Mouse (Mus musculus): Measurements from ENCODE around the gene Abraxas2.

The Abraxas2 gene

GRCm38 (mm10) chr7:132898234-132898633 is 39.2 kb downstream of the Abraxas2 start:
- peak; percentile 28 for DNase-seq (ENCODE audit: low spot score)

- DNase-seq (ENCODE audit: low spot score), result no peak
These were observed 42.0 kb downstream of the Abraxas2 start for GRCm38 (mm10) chr7:132900826-132901531.

GRCm38 (mm10) chr7:132903796-132904195 is 44.8 kb downstream of the Abraxas2 start:
- no peak for DNase-seq (ENCODE audit: low spot score)

GRCm38 (mm10) chr7:132921971-132922370 is 62.9 kb downstream of the Abraxas2 start:
- DNase-seq (ENCODE audit: low spot score), result no peak

GRCm38 (mm10) chr7:132925227-132925626 is 66.2 kb downstream of the Abraxas2 start:
- DNase-seq (ENCODE audit: low spot score), result no peak

GRCm38 (mm10) chr7:132927201-132927600 is 68.2 kb downstream of the Abraxas2 start:
- no peak for DNase-seq (ENCODE audit: low spot score)

GRCm38 (mm10) chr7:132930055-132930454 is 71.0 kb downstream of the Abraxas2 start:
- peak; percentile 14 for DNase-seq (ENCODE audit: low spot score)

- peak; percentile 99 for DNase-seq (ENCODE audit: low spot score)
These were observed 72.0 kb downstream of the Abraxas2 start, which contains the start of gene Zranb1 for GRCm38 (mm10) chr7:132930850-132931559. TSS of gene Zranb1 (plus strand) at chr7:132931142.

GRCm38 (mm10) chr7:132931560-132932351 is 72.7 kb downstream of the Abraxas2 start:
- DNase-seq (ENCODE audit: low spot score), result peak; percentile 57

- DNase-seq (ENCODE audit: low spot score), result no peak
These were observed 74.3 kb downstream of the Abraxas2 start for GRCm38 (mm10) chr7:132933331-132933730.
